Mouse (Mus musculus): Measurements from ENCODE around the gene Podn. TPM values are rescaled to one million over a fixed set of nuclear protein-coding genes. Genes with fewer than 3 reads are reported as not detected.

The Podn gene
- polyA plus RNA-seq, 1 experiment from 2014 or later: 0.39 TPM

DNA sequence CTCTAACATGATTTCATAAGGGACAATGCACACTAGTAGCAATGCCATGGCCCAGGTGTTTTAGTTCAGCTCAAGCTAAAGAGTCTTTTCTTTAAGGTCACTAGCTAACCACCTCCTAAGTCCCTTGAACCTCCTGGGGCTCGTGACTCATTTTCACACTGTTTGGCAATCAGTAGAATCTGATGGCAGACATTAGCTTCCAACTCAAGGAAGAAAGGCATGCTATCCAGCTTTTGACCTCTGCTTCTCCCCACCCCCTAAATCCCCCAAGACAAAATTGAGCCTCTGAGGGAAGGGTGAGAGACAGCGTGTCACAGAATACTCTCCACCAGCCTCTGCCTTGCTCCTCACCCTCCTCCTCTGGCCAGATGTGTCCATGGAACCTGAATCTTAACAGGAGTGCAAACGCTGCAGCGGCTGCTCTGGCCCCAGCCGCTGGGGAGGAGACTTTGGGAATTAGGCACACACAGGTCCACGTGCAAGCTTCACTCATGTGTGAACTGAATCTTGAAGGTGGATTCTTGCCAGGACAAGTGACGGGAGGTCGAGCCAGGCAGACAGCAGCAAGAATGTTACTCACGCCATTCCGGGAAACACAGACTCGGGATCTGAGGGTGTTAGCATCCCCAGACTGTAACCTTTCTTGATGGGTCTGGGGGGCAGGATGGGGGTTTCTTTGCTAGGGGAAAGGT is 97.5 kb downstream of the Podn start:
- H3K36me3 ChIP-seq (ENCODE audit: control insufficient read depth, insufficient read depth, low read length): no peaks in the 10 kb centered on the region
- no peak overlapping the region for H3K9ac ChIP-seq (ENCODE audit: low read depth, low read length)
- ATAC-seq (replicated peaks; ENCODE audit: insufficient number of reproducible peaks, low FRiP score, low TSS enrichment): no peak
- H3K4me1 ChIP-seq (ENCODE audit: control insufficient read depth, insufficient read depth, low read length): peaks cover 4% of the 10 kb centered on the region; the same call in 1 of the 2 replicates
- H3K4me3 ChIP-seq (ENCODE audit: low read depth, low read length): no peak overlapping the region
- H3K27me3 ChIP-seq (ENCODE audit: control insufficient read depth, insufficient read depth, low read length): no peaks in the 10 kb centered on the region
- WGBS (ENCODE audit: insufficient replicate concordance): 35% methylated on average over 11 of the region's 11 CpGs
- H3K4me2 ChIP-seq: no peak overlapping the region
- no peak overlapping the region for H3K27ac ChIP-seq (ENCODE audit: low read depth, low read length)
- H3K9me3 ChIP-seq (replicated peaks; ENCODE audit: control insufficient read depth, low read length): no peaks in the 10 kb centered on the region

GRCm38 (mm10) chr4:107996418-107996986 is 99.7 kb downstream of the Podn start:
- Histone ChIP-seq H3K9me3 (replicated peaks; ENCODE audit: control insufficient read depth, low read length) (no peaks in the 10 kb centered on the region), H3K4me2 (no peak overlapping the region), H3K27me3 (ENCODE audit: control insufficient read depth, insufficient read depth, low read length) (no peaks in the 10 kb centered on the region), H3K4me1 (ENCODE audit: control insufficient read depth, insufficient read depth, low read length) (peaks cover 4% of the 10 kb centered on the region; the same call in 1 of the 2 replicates), H3K9ac (ENCODE audit: low read depth, low read length) (no peak overlapping the region), H3K4me3 (ENCODE audit: low read depth, low read length) (no peak overlapping the region), H3K27ac (ENCODE audit: low read depth, low read length) (no peak overlapping the region), H3K36me3 (ENCODE audit: control insufficient read depth, insufficient read depth, low read length) (no peaks in the 10 kb centered on the region)
- no peak for ATAC-seq (replicated peaks; ENCODE audit: insufficient number of reproducible peaks, low FRiP score, low TSS enrichment)
- 87% methylated on average over 9 of the region's 9 CpGs for WGBS (ENCODE audit: insufficient replicate concordance)

GRCm38 (mm10) chr4:107995727-107996126 is 100.5 kb downstream of the Podn start:
- no peak overlapping the region for H3K4me3 ChIP-seq (ENCODE audit: low read depth, low read length)
- no peak for ATAC-seq (replicated peaks; ENCODE audit: insufficient number of reproducible peaks, low FRiP score, low TSS enrichment)
- H3K27ac ChIP-seq (ENCODE audit: low read depth, low read length): no peak overlapping the region
- H3K27me3 ChIP-seq (ENCODE audit: control insufficient read depth, insufficient read depth, low read length): no peaks in the 10 kb centered on the region
- H3K4me2 ChIP-seq: no peak overlapping the region
- no peaks in the 10 kb centered on the region for H3K9me3 ChIP-seq (replicated peaks; ENCODE audit: control insufficient read depth, low read length)
- 77% methylated on average over 6 of the region's 6 CpGs for WGBS (ENCODE audit: insufficient replicate concordance)
- H3K4me1 ChIP-seq (ENCODE audit: control insufficient read depth, insufficient read depth, low read length): peaks cover 4% of the 10 kb centered on the region; the same call in 1 of the 2 replicates
- no peaks in the 10 kb centered on the region for H3K36me3 ChIP-seq (ENCODE audit: control insufficient read depth, insufficient read depth, low read length)
- no peak overlapping the region for H3K9ac ChIP-seq (ENCODE audit: low read depth, low read length)

DNA sequence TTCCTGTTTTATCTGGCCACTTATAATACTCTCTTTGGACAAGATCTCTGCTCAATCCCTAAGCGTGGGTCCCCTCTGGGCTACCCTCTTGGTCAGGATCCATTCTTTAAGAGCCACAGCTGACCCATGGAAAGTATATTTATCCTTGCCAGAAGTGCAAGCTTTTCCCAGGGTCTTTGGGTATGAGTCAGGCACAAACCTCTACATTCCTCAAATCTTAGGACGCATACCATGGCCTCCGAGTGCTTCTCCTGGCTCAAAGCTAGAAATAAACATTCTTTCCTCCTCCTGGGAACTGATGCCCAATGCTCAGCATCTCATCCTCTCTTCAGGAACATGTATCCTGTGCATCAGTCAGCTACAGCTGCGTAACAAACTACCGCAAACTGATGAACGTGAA is 101.2 kb downstream of the Podn start:
- Histone ChIP-seq H3K4me3 (ENCODE audit: low read depth, low read length) (no peak overlapping the region), H3K36me3 (ENCODE audit: control insufficient read depth, insufficient read depth, low read length) (no peaks in the 10 kb centered on the region), H3K27me3 (ENCODE audit: control insufficient read depth, insufficient read depth, low read length) (no peaks in the 10 kb centered on the region), H3K4me2 (no peak overlapping the region), H3K27ac (ENCODE audit: low read depth, low read length) (no peak overlapping the region), H3K9me3 (replicated peaks; ENCODE audit: control insufficient read depth, low read length) (no peaks in the 10 kb centered on the region), H3K9ac (ENCODE audit: low read depth, low read length) (no peak overlapping the region), H3K4me1 (ENCODE audit: control insufficient read depth, insufficient read depth, low read length) (peaks cover 4% of the 10 kb centered on the region; the same call in 1 of the 2 replicates)
- WGBS (ENCODE audit: insufficient replicate concordance): 79% methylated on average over 6 of the region's 6 CpGs
- ATAC-seq (replicated peaks; ENCODE audit: insufficient number of reproducible peaks, low FRiP score, low TSS enrichment): no peak

- no peak for ATAC-seq (replicated peaks; ENCODE audit: insufficient number of reproducible peaks, low FRiP score, low TSS enrichment)
- H3K27me3 ChIP-seq (ENCODE audit: control insufficient read depth, insufficient read depth, low read length): no peaks in the 10 kb centered on the region
- WGBS (ENCODE audit: insufficient replicate concordance): 25% methylated on average over 6 of the region's 6 CpGs
These were observed 104.4 kb downstream of the Podn start for GRCm38 (mm10) chr4:107991879-107992278.

DNA sequence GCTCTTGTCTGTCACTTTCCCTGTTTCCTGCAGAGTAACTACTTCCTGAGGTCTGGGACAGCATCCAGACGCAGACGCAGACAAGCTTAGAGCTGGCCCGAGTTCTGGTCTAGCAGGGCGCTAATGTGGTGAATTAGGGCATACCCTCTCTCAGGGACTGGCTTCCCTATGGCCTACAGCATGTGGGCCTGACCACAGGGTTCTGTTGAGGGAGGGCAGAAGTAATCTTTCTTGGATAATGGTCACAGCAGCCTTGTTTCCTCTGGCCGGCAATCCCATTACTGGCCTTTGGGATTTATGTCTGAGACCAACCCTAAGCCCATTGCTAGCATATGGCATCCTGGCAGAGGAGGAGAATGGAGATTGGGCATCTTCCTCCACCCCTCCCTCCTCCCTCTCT is 105.4 kb downstream of the Podn start:
- Histone ChIP-seq H3K36me3 (ENCODE audit: control insufficient read depth, insufficient read depth, low read length) (no peaks in the 10 kb centered on the region), H3K4me2 (no peak overlapping the region), H3K27ac (ENCODE audit: low read depth, low read length) (no peak overlapping the region), H3K27me3 (ENCODE audit: control insufficient read depth, insufficient read depth, low read length) (no peaks in the 10 kb centered on the region), H3K4me3 (ENCODE audit: low read depth, low read length) (no peak overlapping the region), H3K9ac (ENCODE audit: low read depth, low read length) (no peak overlapping the region), H3K4me1 (ENCODE audit: control insufficient read depth, insufficient read depth, low read length) (no peaks in the 10 kb centered on the region; the same call in 1 of the 2 replicates), H3K9me3 (replicated peaks; ENCODE audit: control insufficient read depth, low read length) (no peaks in the 10 kb centered on the region)
- WGBS (ENCODE audit: insufficient replicate concordance): 56% methylated on average over 5 of the region's 5 CpGs
- ATAC-seq (replicated peaks; ENCODE audit: insufficient number of reproducible peaks, low FRiP score, low TSS enrichment): no peak

More at GRCm38 (mm10) chr4:107991879-107992278, 104.4 kb downstream of the Podn start:
- H3K9me3 ChIP-seq (replicated peaks; ENCODE audit: control insufficient read depth, low read length): no peaks in the 10 kb centered on the region
- H3K4me2 ChIP-seq: no peak overlapping the region
- H3K27ac ChIP-seq (ENCODE audit: low read depth, low read length): no peak overlapping the region
- no peaks in the 10 kb centered on the region for H3K36me3 ChIP-seq (ENCODE audit: control insufficient read depth, insufficient read depth, low read length)
- H3K9ac ChIP-seq (ENCODE audit: low read depth, low read length): no peak overlapping the region
- H3K4me3 ChIP-seq (ENCODE audit: low read depth, low read length): no peak overlapping the region
- no peaks in the 10 kb centered on the region; the same call in 1 of the 2 replicates for H3K4me1 ChIP-seq (ENCODE audit: control insufficient read depth, insufficient read depth, low read length)

- Histone ChIP-seq H3K9me3 (replicated peaks; ENCODE audit: control insufficient read depth, low read length) (no peaks in the 10 kb centered on the region), H3K4me3 (ENCODE audit: low read depth, low read length) (no peak overlapping the region), H3K36me3 (ENCODE audit: control insufficient read depth, insufficient read depth, low read length) (no peaks in the 10 kb centered on the region), H3K27ac (ENCODE audit: low read depth, low read length) (no peak overlapping the region), H3K27me3 (ENCODE audit: control insufficient read depth, insufficient read depth, low read length) (no peaks in the 10 kb centered on the region), H3K9ac (ENCODE audit: low read depth, low read length) (no peak overlapping the region), H3K4me1 (ENCODE audit: control insufficient read depth, insufficient read depth, low read length) (no peaks in the 10 kb centered on the region; the same call in 1 of the 2 replicates), H3K4me2 (0 out of 2 replicates have a peak overlapping the region, but pooled peaks have one; percentile 10)
- no peak for ATAC-seq (replicated peaks; ENCODE audit: insufficient number of reproducible peaks, low FRiP score, low TSS enrichment)
- 19% methylated on average over 8 of the region's 8 CpGs for WGBS (ENCODE audit: insufficient replicate concordance)
These were observed 107.3 kb downstream of the Podn start for GRCm38 (mm10) chr4:107988931-107989330.

DNA sequence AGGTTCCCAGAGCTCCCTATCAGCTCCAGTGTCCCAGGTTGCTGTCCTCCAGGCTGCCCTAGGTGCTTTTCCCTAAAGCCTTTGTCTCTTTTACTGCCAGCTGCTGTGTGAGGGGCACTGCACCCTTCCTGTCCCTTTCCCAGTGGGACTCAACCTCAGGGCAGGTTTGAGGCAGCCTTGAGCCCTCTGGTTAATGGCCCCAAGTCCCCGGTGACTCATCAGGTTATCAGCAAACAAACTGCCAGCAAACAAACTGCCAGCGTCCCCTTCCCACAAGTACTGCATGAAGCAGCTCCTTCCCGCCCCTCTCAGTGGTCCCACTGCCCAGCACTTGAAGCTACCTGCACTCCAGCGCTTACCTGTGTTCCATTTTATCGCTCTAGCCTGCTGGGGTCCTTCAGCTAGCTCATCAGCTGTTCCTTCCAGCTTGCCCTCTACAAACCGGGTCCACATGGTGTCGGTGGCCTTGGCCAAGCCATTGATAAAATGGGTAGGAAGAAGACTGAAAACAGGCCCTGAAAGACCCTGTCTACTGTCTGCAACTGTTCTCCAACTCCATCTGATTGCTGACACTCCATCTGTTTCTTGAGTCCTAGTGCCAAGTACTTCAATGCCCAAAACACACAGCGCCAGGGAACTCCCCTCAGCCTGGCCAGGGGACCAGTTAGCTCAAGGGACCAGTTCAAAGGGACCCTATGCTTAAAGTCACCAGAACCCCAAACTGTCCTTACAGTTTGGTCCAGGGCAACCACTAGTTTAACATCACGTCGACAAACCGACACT is 109.7 kb downstream of the Podn start:
- ATAC-seq (replicated peaks; ENCODE audit: insufficient number of reproducible peaks, low FRiP score, low TSS enrichment): no peak
- H3K4me1 ChIP-seq (ENCODE audit: control insufficient read depth, insufficient read depth, low read length): no peaks in the 10 kb centered on the region; the same call in 1 of the 2 replicates
- no peak overlapping the region for H3K27ac ChIP-seq (ENCODE audit: low read depth, low read length)
- H3K36me3 ChIP-seq (ENCODE audit: control insufficient read depth, insufficient read depth, low read length): no peaks in the 10 kb centered on the region
- H3K9ac ChIP-seq (ENCODE audit: low read depth, low read length): no peak overlapping the region
- WGBS (ENCODE audit: insufficient replicate concordance): 72% methylated on average over 11 of the region's 11 CpGs
- no peaks in the 10 kb centered on the region for H3K27me3 ChIP-seq (ENCODE audit: control insufficient read depth, insufficient read depth, low read length)
- no peak overlapping the region for H3K4me3 ChIP-seq (ENCODE audit: low read depth, low read length)
- H3K4me2 ChIP-seq: no peak overlapping the region
- no peaks in the 10 kb centered on the region for H3K9me3 ChIP-seq (replicated peaks; ENCODE audit: control insufficient read depth, low read length)
